Comparison of ENCODE assay signal across 8 mouse cellular contexts in the genomic region with DNA sequence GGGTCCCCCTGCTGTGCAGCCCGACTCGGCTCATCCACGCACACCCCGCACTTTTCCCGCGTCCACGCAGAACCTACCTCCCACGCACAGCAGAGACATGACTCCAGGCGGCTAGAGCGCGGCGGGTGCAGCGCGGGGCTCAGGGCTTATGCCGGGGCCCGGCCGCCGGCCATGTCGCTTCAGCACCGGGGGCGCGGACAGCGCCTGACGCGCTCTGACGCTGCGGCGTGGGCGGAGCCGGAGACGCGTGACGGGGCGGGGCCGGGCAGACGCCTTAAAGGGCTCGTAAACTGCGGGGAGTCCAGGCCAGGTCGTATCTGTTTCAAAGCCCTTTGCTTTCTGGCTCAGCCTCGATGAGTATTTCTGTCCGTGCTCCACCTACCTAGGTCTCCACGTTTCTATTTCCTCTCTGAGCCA. TPM values are rescaled to one million over a fixed set of nuclear protein-coding genes. Genes with fewer than 3 reads are reported as not detected.
DNase-seq lines count a peak whose midpoint lies in the region; ATAC-seq lines count a peak whose summit lies in the region.

Gene Unc13a (minus strand): TSS at position 209 of the 417 bp plus-strand sequence.

- peaks cover 25% of the 10 kb centered on the region for H3K27me3 ChIP-seq in intestine, embryonic 14.5 days (replicated peaks; ENCODE audit: control insufficient read depth, insufficient read depth, low read length)

- H3K4me2 ChIP-seq in intestine, embryonic 14.5 days (ENCODE audit: low read length), result peak within 1 kb of the TSS; percentile 98

- peaks cover 16% of the 10 kb centered on the region for H3K4me1 ChIP-seq in intestine, embryonic 14.5 days (replicated peaks; ENCODE audit: control insufficient read depth, insufficient read depth, low read length)

- H3K9ac ChIP-seq in intestine, embryonic 14.5 days (ENCODE audit: low read length), result peak within 1 kb of the TSS; percentile 6; the same call in 1 of the 2 replicates

- WGBS in intestine, embryonic 14.5 days, result under 1% methylated on average over 42 of the region's 42 CpGs

- ATAC-seq in intestine, embryonic 14.5 days (replicated peaks; ENCODE audit: low FRiP score, low TSS enrichment, low read depth), result peak; percentile 65
- peak; percentile 70 for ATAC-seq in megakaryocyte-erythroid progenitor cell, adult 5-6 weeks (replicated peaks; ENCODE audit: low FRiP score, low TSS enrichment, poor library complexity, severe bottlenecking)

- no peaks in the 10 kb centered on the region for H3K36me3 ChIP-seq in intestine, embryonic 14.5 days (ENCODE audit: control insufficient read depth, insufficient read depth, low read length)

- no peaks in the 10 kb centered on the region for H3K9me3 ChIP-seq in intestine, embryonic 14.5 days (ENCODE audit: control insufficient read depth, low read length)

- H3K27ac ChIP-seq in intestine, embryonic 14.5 days (ENCODE audit: low read depth), result no peak within 1 kb of the TSS

- peak; percentile 95 to 97 for DNase-seq in adrenal gland, adult 18-20 months (ENCODE audit: low spot score in 2 of 2)
- DNase-seq in embryo, embryonic 10.5 days (ENCODE audit: low spot score), result peak; percentile 92
- peak; percentile 83 for DNase-seq in gastrocnemius, postnatal 25 days
- peak; percentile 98 for DNase-seq in intestine, embryonic 14.5 days (ENCODE audit: low spot score)
- DNase-seq in left cerebral cortex, postnatal 14 days (ENCODE audit: low spot score in 2 of 2), result peak; percentile 92 to 94
- DNase-seq in right cerebral cortex, postnatal 14 days, result peak; percentile 94
- peak; percentile 94 for DNase-seq in urinary bladder, postnatal 25 days (ENCODE audit: low spot score)

- intact Hi-C loops in left cerebral cortex, postnatal 14 days (cut with DNase I), result loop anchor here (5.0 kb wide), 1 partner anchor 51 kb away; no protein-coding TSS in a partner anchor

- peak within 1 kb of the TSS; percentile 46 for H3K4me3 ChIP-seq in intestine, embryonic 14.5 days (ENCODE audit: low read depth, low read length)

RNA-seq across cellular contexts. Expression of gene Unc13a, which starts in this region (rescaled TPM):
- 1 to 10 TPM; 5.9 to 7.9 TPM for total RNA-seq in adrenal gland, adult 18-20 months (2021)
- total RNA-seq in gastrocnemius, postnatal 25 days (2021), result under 1 TPM in 1 of 2 experiments, not detected in 1; 0.29 TPM
- 1.6 and 2.4 TPM in 2 replicates for polyA plus RNA-seq in intestine, embryonic 14.5 days (2014; fragmentation: Nextera tagmentation; extraction: Ambion mirVana)
- 100 to 1,000 TPM; 299 to 337 TPM for total RNA-seq in left cerebral cortex, postnatal 14 days (2021)
- total RNA-seq in megakaryocyte-erythroid progenitor cell, adult 5-6 weeks (2014; fragmentation: Nextera tagmentation), result 0.26 and 0.64 TPM in 2 replicates
- total RNA-seq in megakaryocyte-erythroid progenitor cell, adult 5-6 weeks (2017), result 0.27 TPM in 1 of 2 replicates, not detected in the other

Comparison
In these comparisons a context has a peak if more than half of its experiments do, and no peak if none do; other contexts are left out.
1. RNA of gene Unc13a (total RNA-seq): 299 to 337 TPM in left cerebral cortex, postnatal 14 days; 5.9 to 7.9 TPM in adrenal gland, adult 18-20 months, 0.29 TPM in gastrocnemius, postnatal 25 days and 0.26 to 0.64 TPM in megakaryocyte-erythroid progenitor cell, adult 5-6 weeks; every median in the first group is over 10 times any median in the second.
2. Peak in DNase-seq in gastrocnemius, postnatal 25 days; RNA of the gene not detected or under 1 TPM.
3. Peak in ATAC-seq in megakaryocyte-erythroid progenitor cell, adult 5-6 weeks; RNA of the gene not detected or under 1 TPM.
4. Peak in every context shown above with its lines, with median percentiles within 50 percentile points of each other: DNase-seq.